Mouse (Mus musculus) G1E (cell line): ENCODE measurements around the gene Hist2h2bb.

Source experiments
- CTCF ChIP-seq: IDR thresholded peaks from 2 replicates; pipeline ENCODE4 v1.5.1; 2012; ENCODE audit warnings: low read depth, low read length, inconsistent platforms, mixed read lengths
- GATA1 ChIP-seq: IDR thresholded peaks from 2 replicates; pipeline ENCODE4 v1.6.1; 2012; ENCODE audit warnings: borderline replicate concordance, low read length, inconsistent platforms, mixed read lengths
- GATA2 ChIP-seq: IDR thresholded peaks from 2 replicates; pipeline ENCODE4 v1.6.1; 2012; ENCODE audit warnings: low read depth, low read length, inconsistent platforms, borderline replicate concordance
- POLR2AphosphoS5 ChIP-seq: IDR thresholded peaks from 2 replicates; pipeline ENCODE4 v1.6.1; 2012; ENCODE audit warnings: low read depth, low read length, inconsistent platforms; ENCODE audit not compliant: insufficient replicate concordance
- TAL1 ChIP-seq: conservative IDR thresholded peaks from 2 replicates; pipeline ENCODE4 v1.6.1; 2012; ENCODE audit warnings: low read depth, low read length, inconsistent platforms, mixed read lengths

GRCm38 (mm10) chr3:96306506-96306905 is 37.0 kb downstream of the Hist2h2bb start:
- TF ChIP-seq CTCF, result no peak
- no peak for TF ChIP-seq GATA1
- no peak for TF ChIP-seq TAL1
- TF ChIP-seq POLR2AphosphoS5, result no peak
- TF ChIP-seq GATA2, result no peak
